Mouse (Mus musculus) gastrocnemius, adult 8-10 months (tissue): Measurements from ENCODE around the gene Ccdc157. TPM values are rescaled to one million over a fixed set of nuclear protein-coding genes. Genes with fewer than 3 reads are reported as not detected.
"Not testable (repeated sequence)": the region's sequence is repeated elsewhere in the genome, so short reads cannot be mapped to it uniquely, and the experiment has no call there.

Source experiments
- DNase-seq, 2 experiments: peaks; one replicate each; pipeline ENCODE4 v3.0.0; 2022; ENCODE audit warnings: low spot score in 2 of 2
- total RNA-seq, 4 experiments: library from RNA; stranded (reverse); gene quantifications; 2 replicates each; pipeline ENCODE4 v1.2.4; 2022

Ccdc157 gene
- total RNA-seq, 4 experiments from 2014 or later = 1.7 to 2.5 (median 2.2) TPM

GRCm38 (mm10) chr11:4133450-4133849, 26.6 kb downstream of the Ccdc157 start:
- no peak for DNase-seq

- not testable (repeated sequence) for DNase-seq
These were observed 31.6 kb downstream of the Ccdc157 start for GRCm38 (mm10) chr11:4128461-4128860.

GRCm38 (mm10) chr11:4127059-4127458, 33.0 kb downstream of the Ccdc157 start:
- no peak for DNase-seq

GRCm38 (mm10) chr11:4123922-4124321, 36.2 kb downstream of the Ccdc157 start:
- DNase-seq = no peak

- DNase-seq = no peak
These were observed 37.1 kb downstream of the Ccdc157 start, which contains the start of gene Sec14l2 for GRCm38 (mm10) chr11:4122742-4123579. Sec14l2 (minus strand) TSS chr11:4123415.

GRCm38 (mm10) chr11:4122226-4122625, 37.9 kb downstream of the Ccdc157 start:
- no peak for DNase-seq

- DNase-seq = no peak
These were observed 38.4 kb downstream of the Ccdc157 start for GRCm38 (mm10) chr11:4121691-4122090.

- no peak for DNase-seq
These were observed 40.5 kb downstream of the Ccdc157 start for GRCm38 (mm10) chr11:4119635-4120034.

- peak in 1 of 2 experiments; percentile 38 for DNase-seq
These were observed 41.8 kb downstream of the Ccdc157 start for GRCm38 (mm10) chr11:4118081-4118921.

GRCm38 (mm10) chr11:4117372-4118071, 42.6 kb downstream of the Ccdc157 start:
- no peak for DNase-seq

- no peak for DNase-seq
These were observed 43.5 kb downstream of the Ccdc157 start for GRCm38 (mm10) chr11:4116458-4117141.

GRCm38 (mm10) chr11:4115407-4115806, 44.7 kb downstream of the Ccdc157 start:
- no peak for DNase-seq

- DNase-seq = not testable (repeated sequence)
These were observed 45.6 kb downstream of the Ccdc157 start for GRCm38 (mm10) chr11:4114541-4114940.

GRCm38 (mm10) chr11:4113970-4114369, 46.1 kb downstream of the Ccdc157 start:
- no peak for DNase-seq

- no peak for DNase-seq
These were observed 46.6 kb downstream of the Ccdc157 start for GRCm38 (mm10) chr11:4113496-4113895.

- DNase-seq = no peak
These were observed 47.2 kb downstream of the Ccdc157 start for GRCm38 (mm10) chr11:4112861-4113260.

GRCm38 (mm10) chr11:4112033-4112432, 48.1 kb downstream of the Ccdc157 start:
- no peak for DNase-seq

- no peak for DNase-seq
These were observed 51.4 kb downstream of the Ccdc157 start for GRCm38 (mm10) chr11:4108691-4109090.

GRCm38 (mm10) chr11:4107901-4108300, 52.2 kb downstream of the Ccdc157 start:
- DNase-seq = not testable (repeated sequence)

- no peak for DNase-seq
These were observed 54.6 kb downstream of the Ccdc157 start for GRCm38 (mm10) chr11:4105444-4105843.

GRCm38 (mm10) chr11:4104989-4105388, 55.1 kb downstream of the Ccdc157 start:
- DNase-seq = no peak
